Mouse (Mus musculus) neural tube, embryonic 14.5 days (tissue): Measurements from ENCODE around the gene Hist1h3a. TPM values are rescaled to one million over a fixed set of nuclear protein-coding genes. Genes with fewer than 3 reads are reported as not detected.

Source experiments
- ATAC-seq: fragments of 200-750 bp; cut with Nextera tagmentation; 2 replicates; pipeline ENCODE4 v1.8.0; 2017; ENCODE audit warnings: low read depth, mild to moderate bottlenecking, moderate TSS enrichment, moderate library complexity
- H3K27ac ChIP-seq: fragments of 300-500 bp; sonication (generic); 2 replicates; pipeline ENCODE4 v1.5.1; 2014; ENCODE audit warnings: low read depth, mild to moderate bottlenecking, control low read depth, low read length, moderate library complexity, mixed read lengths
- H3K27me3 ChIP-seq: fragments of 300-500 bp; sonication (generic); 2 replicates; pipeline ENCODE4 v1.6.1; 2014; ENCODE audit warnings: low read length; ENCODE audit not compliant: control insufficient read depth, insufficient read depth
- H3K36me3 ChIP-seq: fragments of 300-500 bp; sonication (generic); 2 replicates; pipeline ENCODE4 v1.6.1; 2014; ENCODE audit warnings: low read length, mixed read lengths; ENCODE audit not compliant: control insufficient read depth, insufficient read depth
- H3K4me1 ChIP-seq: fragments of 300-500 bp; sonication (generic); 2 replicates; pipeline ENCODE4 v1.6.1; 2014; ENCODE audit warnings: low read length; ENCODE audit not compliant: control insufficient read depth, insufficient read depth
- H3K4me2 ChIP-seq: fragments of 300-500 bp; sonication (generic); 2 replicates; pipeline ENCODE4 v1.6.1; 2014; ENCODE audit warnings: mild to moderate bottlenecking, low read depth, low read length, control low read depth
- H3K4me3 ChIP-seq: fragments of 300-500 bp; sonication (generic); 2 replicates; pipeline ENCODE4 v1.5.1; 2014; ENCODE audit warnings: low read depth, low read length, control low read depth, mixed read lengths
- H3K9ac ChIP-seq: fragments of 300-500 bp; sonication (generic); replicated peaks from 2 replicates; pipeline ENCODE4 v1.6.1; 2014; ENCODE audit warnings: low read depth, mild to moderate bottlenecking, control low read depth, low read length, mixed read lengths
- H3K9me3 ChIP-seq: fragments of 300-500 bp; sonication (generic); 2 replicates; pipeline ENCODE4 v1.6.1; 2016; ENCODE audit warnings: low read length; ENCODE audit not compliant: control insufficient read depth
- WGBS: fragments of 180-500 bp; shearing (Covaris S2); extraction: QIAGEN DNeasy Blood & Tissue Kit; methylation state at CpG from one replicate; pipeline ENCODE4 v1.1.7; 2014; 5-methylcytosine and 5-hydroxymethylcytosine counted together
- polyA plus RNA-seq: library from polyadenylated mRNA; unstranded; fragments of >200 nt; fragmentation: Nextera tagmentation; extraction: Ambion mirVana; gene quantifications from 2 replicates; pipeline ENCODE4 v1.2.1, GENCODE M21; 2014

The Hist1h3a gene
- polyA plus RNA-seq, 1 experiment from 2014 or later = 0.75 TPM

- WGBS = 2% methylated on average over 16 of the region's 27 CpGs
- H3K9me3 ChIP-seq = no peaks in the 10 kb centered on the region
- H3K27ac ChIP-seq = peak overlapping the region; percentile 79
- H3K4me3 ChIP-seq = peak overlapping the region; percentile 38
- no peaks in the 10 kb centered on the region for H3K27me3 ChIP-seq
- peak overlapping the region; percentile 50 for H3K9ac ChIP-seq
- ATAC-seq = peak; percentile 12; the same call in 1 of the 2 replicates
- peak overlapping the region; percentile 59 for H3K4me2 ChIP-seq
- no peaks in the 10 kb centered on the region for H3K36me3 ChIP-seq
- peaks cover 7% of the 10 kb centered on the region for H3K4me1 ChIP-seq
These were observed 1.8 kb downstream of the Hist1h3a start for GRCm38 (mm10) chr13:23760240-23760971.

- Histone ChIP-seq H3K4me2 (peak overlapping the region; percentile 59; the same call in 1 of the 2 replicates), H3K36me3 (no peaks in the 10 kb centered on the region), H3K4me1 (peaks cover 7% of the 10 kb centered on the region), H3K9ac (no peak overlapping the region), H3K4me3 (no peak overlapping the region), H3K9me3 (no peaks in the 10 kb centered on the region), H3K27me3 (no peaks in the 10 kb centered on the region), H3K27ac (no peak overlapping the region)
- no peak for ATAC-seq
- WGBS = 67% methylated on average over 1 of the region's 1 CpGs
These were observed 2.3 kb downstream of the Hist1h3a start for GRCm38 (mm10) chr13:23759916-23760239.

GRCm38 (mm10) chr13:23759251-23759771, 2.9 kb downstream of the Hist1h3a start:
- Histone ChIP-seq H3K36me3 (no peaks in the 10 kb centered on the region), H3K27me3 (no peaks in the 10 kb centered on the region), H3K4me3 (no peak overlapping the region), H3K9me3 (no peaks in the 10 kb centered on the region), H3K27ac (no peak overlapping the region), H3K4me1 (peaks cover 4% of the 10 kb centered on the region), H3K9ac (no peak overlapping the region), H3K4me2 (no peak overlapping the region)
- 46% methylated on average over 3 of the region's 3 CpGs for WGBS
- no peak for ATAC-seq

GRCm38 (mm10) chr13:23757921-23758320, 4.3 kb downstream of the Hist1h3a start:
- no peak overlapping the region for H3K4me3 ChIP-seq
- no peaks in the 10 kb centered on the region; the same call in none of the 2 replicates for H3K4me1 ChIP-seq
- H3K9me3 ChIP-seq = no peaks in the 10 kb centered on the region
- H3K27me3 ChIP-seq = no peaks in the 10 kb centered on the region
- no peaks in the 10 kb centered on the region for H3K36me3 ChIP-seq
- no peak overlapping the region for H3K9ac ChIP-seq
- 45% methylated on average over 3 of the region's 3 CpGs for WGBS
- no peak overlapping the region for H3K27ac ChIP-seq
- H3K4me2 ChIP-seq = no peak overlapping the region
- no peak for ATAC-seq

GRCm38 (mm10) chr13:23757211-23757773, 4.9 kb downstream of the Hist1h3a start:
- Histone ChIP-seq H3K9ac (no peak overlapping the region), H3K4me2 (peak overlapping the region; percentile 51), H3K9me3 (no peaks in the 10 kb centered on the region), H3K4me1 (no peaks in the 10 kb centered on the region; the same call in none of the 2 replicates), H3K27ac (peak overlapping the region; percentile 68; the same call in 1 of the 2 replicates), H3K27me3 (no peaks in the 10 kb centered on the region), H3K4me3 (peak overlapping the region; percentile 25), H3K36me3 (no peaks in the 10 kb centered on the region)
- 4% methylated on average over 9 of the region's 23 CpGs for WGBS
- ATAC-seq = 0 out of 2 replicates have a peak, but pooled peaks have one; percentile 6

GRCm38 (mm10) chr13:23756790-23757189, 5.4 kb downstream of the Hist1h3a start, which contains the start of gene Hist1h4b:
Gene Hist1h4b, plus strand, starts transcription at chr13:23757013.
- no peaks in the 10 kb centered on the region for H3K9me3 ChIP-seq
- H3K27ac ChIP-seq = peak within 1 kb of the TSS; percentile 68; the same call in 1 of the 2 replicates
- H3K4me2 ChIP-seq = peak within 1 kb of the TSS; percentile 51
- H3K4me3 ChIP-seq = peak within 1 kb of the TSS; percentile 25
- H3K4me1 ChIP-seq = no peaks in the 10 kb centered on the region; the same call in none of the 2 replicates
- H3K36me3 ChIP-seq = no peaks in the 10 kb centered on the region
- ATAC-seq = peak; percentile 75
- H3K27me3 ChIP-seq = no peaks in the 10 kb centered on the region
- under 1% methylated on average over 17 of the region's 22 CpGs for WGBS
- no peak within 1 kb of the TSS for H3K9ac ChIP-seq

GRCm38 (mm10) chr13:23755000-23755399, 7.2 kb downstream of the Hist1h3a start:
- ATAC-seq = no peak
- H3K36me3 ChIP-seq = no peaks in the 10 kb centered on the region
- no peak overlapping the region for H3K4me3 ChIP-seq
- H3K9ac ChIP-seq = no peak overlapping the region
- peaks cover 4% of the 10 kb centered on the region; the same call in 1 of the 2 replicates for H3K4me1 ChIP-seq
- H3K27me3 ChIP-seq = no peaks in the 10 kb centered on the region
- H3K27ac ChIP-seq = no peak overlapping the region
- no peaks in the 10 kb centered on the region for H3K9me3 ChIP-seq
- no peak overlapping the region for H3K4me2 ChIP-seq

- ATAC-seq = no peak
- H3K9me3 ChIP-seq = no peaks in the 10 kb centered on the region
- H3K4me2 ChIP-seq = no peak overlapping the region
- H3K27me3 ChIP-seq = no peaks in the 10 kb centered on the region
- no peak overlapping the region for H3K27ac ChIP-seq
- H3K9ac ChIP-seq = no peak overlapping the region
- H3K4me1 ChIP-seq = peaks cover 4% of the 10 kb centered on the region; the same call in 1 of the 2 replicates
- 58% methylated on average over 4 of the region's 4 CpGs for WGBS
- H3K36me3 ChIP-seq = no peaks in the 10 kb centered on the region
- H3K4me3 ChIP-seq = no peak overlapping the region
These were observed 8.7 kb downstream of the Hist1h3a start for GRCm38 (mm10) chr13:23753314-23754078.
